Mouse (Mus musculus): Measurements from ENCODE around the gene Tmem240. TPM values are rescaled to one million over a fixed set of nuclear protein-coding genes. Genes with fewer than 3 reads are reported as not detected.

Tmem240 gene
- polyA plus RNA-seq, 1 experiment from 2014 or later = 0.15 TPM

- peak overlapping the region; percentile 49 for H3K4me3 ChIP-seq (ENCODE audit: low read length)
- no peaks in the 10 kb centered on the region for H3K9me3 ChIP-seq (ENCODE audit: control insufficient read depth, low read length)
- no peak for ATAC-seq (ENCODE audit: low read depth)
- peak overlapping the region; percentile 87 for H3K4me2 ChIP-seq (ENCODE audit: low read depth, low read length)
- 39% methylated on average over 5 of the region's 5 CpGs for WGBS
- 0 out of 2 replicates have a peak overlapping the region, but pooled peaks have one; percentile 14 for H3K9ac ChIP-seq (ENCODE audit: low read length)
- no peak overlapping the region for H3K27ac ChIP-seq (ENCODE audit: low read length)
- H3K27me3 ChIP-seq (ENCODE audit: control insufficient read depth, insufficient read depth, low read depth, low read length) = peaks cover 17% of the 10 kb centered on the region
- peaks cover 45% of the 10 kb centered on the region for H3K4me1 ChIP-seq (replicated peaks; ENCODE audit: control insufficient read depth, insufficient read depth, low read length)
- no peaks in the 10 kb centered on the region for H3K36me3 ChIP-seq (ENCODE audit: control insufficient read depth, insufficient read depth, low read length)
These were observed 38.9 kb downstream of the Tmem240 start for GRCm38 (mm10) chr4:155773335-155774078.

GRCm38 (mm10) chr4:155774280-155774754, 39.7 kb downstream of the Tmem240 start, which contains the start of gene Vwa1:
TSS of gene Vwa1 (minus strand) at chr4:155774698.
- ATAC-seq (ENCODE audit: low read depth) = peak; percentile 71
- Histone ChIP-seq H3K4me1 (replicated peaks; ENCODE audit: control insufficient read depth, insufficient read depth, low read length) (peaks cover 45% of the 10 kb centered on the region), H3K9me3 (ENCODE audit: control insufficient read depth, low read length) (no peaks in the 10 kb centered on the region)

GRCm38 (mm10) chr4:155774971-155775740, 40.6 kb downstream of the Tmem240 start:
- ATAC-seq (ENCODE audit: low read depth) = peak; percentile 34
- Histone ChIP-seq H3K4me2 (ENCODE audit: low read depth, low read length) (peak overlapping the region; percentile 87), H3K4me1 (replicated peaks; ENCODE audit: control insufficient read depth, insufficient read depth, low read length) (peaks cover 45% of the 10 kb centered on the region), H3K9me3 (ENCODE audit: control insufficient read depth, low read length) (no peaks in the 10 kb centered on the region), H3K27me3 (ENCODE audit: control insufficient read depth, insufficient read depth, low read depth, low read length) (peaks cover 17% of the 10 kb centered on the region), H3K4me3 (ENCODE audit: low read length) (peak overlapping the region; percentile 49), H3K36me3 (ENCODE audit: control insufficient read depth, insufficient read depth, low read length) (no peaks in the 10 kb centered on the region), H3K27ac (ENCODE audit: low read length) (peak overlapping the region; percentile 75), H3K9ac (ENCODE audit: low read length) (no peak overlapping the region)
- 23% methylated on average over 9 of the region's 9 CpGs for WGBS

More at GRCm38 (mm10) chr4:155774280-155774754, 39.7 kb downstream of the Tmem240 start, which contains the start of gene Vwa1:
- Histone ChIP-seq H3K27ac (ENCODE audit: low read length) (peak within 1 kb of the TSS; percentile 75), H3K4me3 (ENCODE audit: low read length) (peak within 1 kb of the TSS; percentile 49), H3K4me2 (ENCODE audit: low read depth, low read length) (peak within 1 kb of the TSS; percentile 87), H3K36me3 (ENCODE audit: control insufficient read depth, insufficient read depth, low read length) (no peaks in the 10 kb centered on the region), H3K9ac (ENCODE audit: low read length) (peak within 1 kb of the TSS; percentile 57), H3K27me3 (ENCODE audit: control insufficient read depth, insufficient read depth, low read depth, low read length) (peaks cover 17% of the 10 kb centered on the region)
- WGBS = under 1% methylated on average over 35 of the region's 35 CpGs

- H3K27me3 ChIP-seq (ENCODE audit: control insufficient read depth, insufficient read depth, low read depth, low read length) = peaks cover 17% of the 10 kb centered on the region
- H3K4me2 ChIP-seq (ENCODE audit: low read depth, low read length) = no peak overlapping the region
- H3K9ac ChIP-seq (ENCODE audit: low read length) = no peak overlapping the region
- no peaks in the 10 kb centered on the region for H3K36me3 ChIP-seq (ENCODE audit: control insufficient read depth, insufficient read depth, low read length)
- no peaks in the 10 kb centered on the region for H3K9me3 ChIP-seq (ENCODE audit: control insufficient read depth, low read length)
- peaks cover 41% of the 10 kb centered on the region for H3K4me1 ChIP-seq (replicated peaks; ENCODE audit: control insufficient read depth, insufficient read depth, low read length)
- 54% methylated on average over 3 of the region's 3 CpGs for WGBS
- H3K4me3 ChIP-seq (ENCODE audit: low read length) = no peak overlapping the region
- no peak for ATAC-seq (ENCODE audit: low read depth)
- H3K27ac ChIP-seq (ENCODE audit: low read length) = peak overlapping the region; percentile 75
These were observed 41.3 kb downstream of the Tmem240 start for GRCm38 (mm10) chr4:155775855-155776254.

- Histone ChIP-seq H3K36me3 (ENCODE audit: control insufficient read depth, insufficient read depth, low read length) (no peaks in the 10 kb centered on the region), H3K27me3 (ENCODE audit: control insufficient read depth, insufficient read depth, low read depth, low read length) (peaks cover 14% of the 10 kb centered on the region), H3K27ac (ENCODE audit: low read length) (no peak overlapping the region), H3K9me3 (ENCODE audit: control insufficient read depth, low read length) (no peaks in the 10 kb centered on the region), H3K9ac (ENCODE audit: low read length) (peak overlapping the region; percentile 28; the same call in 1 of the 2 replicates), H3K4me1 (replicated peaks; ENCODE audit: control insufficient read depth, insufficient read depth, low read length) (peaks cover 44% of the 10 kb centered on the region), H3K4me2 (ENCODE audit: low read depth, low read length) (no peak overlapping the region), H3K4me3 (ENCODE audit: low read length) (no peak overlapping the region)
- no peak for ATAC-seq (ENCODE audit: low read depth)
- 53% methylated on average over 2 of the region's 2 CpGs for WGBS
These were observed 42.2 kb downstream of the Tmem240 start for GRCm38 (mm10) chr4:155776704-155777335.

DNA sequence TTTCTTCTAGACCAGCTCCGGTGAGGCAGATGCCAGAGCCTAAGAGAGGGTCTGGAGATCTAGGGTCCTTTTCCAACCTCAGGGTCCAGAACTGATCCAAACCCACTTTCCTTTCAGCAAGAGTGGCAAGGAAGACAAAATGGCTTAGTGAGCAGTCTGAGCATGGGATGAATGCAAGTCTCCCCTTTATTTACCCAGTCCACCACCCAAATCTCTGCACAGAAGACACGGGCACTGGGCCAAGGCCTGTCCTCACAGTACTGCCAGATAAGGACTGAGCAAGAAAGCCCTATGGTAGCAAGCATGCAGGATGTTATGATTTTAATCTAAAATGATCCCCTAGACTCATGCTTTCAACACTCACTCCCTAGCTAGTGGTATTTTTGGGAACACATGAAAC, 43.2 kb downstream of the Tmem240 start:
- peaks cover 12% of the 10 kb centered on the region for H3K27me3 ChIP-seq (ENCODE audit: control insufficient read depth, insufficient read depth, low read depth, low read length)
- no peaks in the 10 kb centered on the region for H3K36me3 ChIP-seq (ENCODE audit: control insufficient read depth, insufficient read depth, low read length)
- H3K4me1 ChIP-seq (replicated peaks; ENCODE audit: control insufficient read depth, insufficient read depth, low read length) = peaks cover 44% of the 10 kb centered on the region
- 0 out of 2 replicates have a peak overlapping the region, but pooled peaks have one; percentile 4 for H3K9ac ChIP-seq (ENCODE audit: low read length)
- 60% methylated on average over 2 of the region's 2 CpGs for WGBS
- H3K4me2 ChIP-seq (ENCODE audit: low read depth, low read length) = no peak overlapping the region
- no peak overlapping the region for H3K4me3 ChIP-seq (ENCODE audit: low read length)
- H3K27ac ChIP-seq (ENCODE audit: low read length) = peak overlapping the region; percentile 61
- no peak for ATAC-seq (ENCODE audit: low read depth)
- H3K9me3 ChIP-seq (ENCODE audit: control insufficient read depth, low read length) = no peaks in the 10 kb centered on the region

- 75% methylated on average over 4 of the region's 4 CpGs for WGBS
- Histone ChIP-seq H3K9me3 (ENCODE audit: control insufficient read depth, low read length) (no peaks in the 10 kb centered on the region), H3K36me3 (ENCODE audit: control insufficient read depth, insufficient read depth, low read length) (no peaks in the 10 kb centered on the region), H3K4me1 (replicated peaks; ENCODE audit: control insufficient read depth, insufficient read depth, low read length) (peaks cover 41% of the 10 kb centered on the region), H3K27me3 (ENCODE audit: control insufficient read depth, insufficient read depth, low read depth, low read length) (no peaks in the 10 kb centered on the region), H3K9ac (ENCODE audit: low read length) (no peak overlapping the region), H3K27ac (ENCODE audit: low read length) (no peak overlapping the region), H3K4me3 (ENCODE audit: low read length) (no peak overlapping the region), H3K4me2 (ENCODE audit: low read depth, low read length) (no peak overlapping the region)
- no peak for ATAC-seq (ENCODE audit: low read depth)
These were observed 44.9 kb downstream of the Tmem240 start for GRCm38 (mm10) chr4:155779498-155779897.

- Histone ChIP-seq H3K9me3 (ENCODE audit: control insufficient read depth, low read length) (no peaks in the 10 kb centered on the region), H3K27me3 (ENCODE audit: control insufficient read depth, insufficient read depth, low read depth, low read length) (no peaks in the 10 kb centered on the region), H3K4me1 (replicated peaks; ENCODE audit: control insufficient read depth, insufficient read depth, low read length) (peaks cover 30% of the 10 kb centered on the region), H3K4me3 (ENCODE audit: low read length) (no peak overlapping the region), H3K27ac (ENCODE audit: low read length) (peak overlapping the region; percentile 19), H3K9ac (ENCODE audit: low read length) (no peak overlapping the region), H3K36me3 (ENCODE audit: control insufficient read depth, insufficient read depth, low read length) (no peaks in the 10 kb centered on the region), H3K4me2 (ENCODE audit: low read depth, low read length) (no peak overlapping the region)
- 0 out of 2 replicates have a peak, but pooled peaks have one; percentile 15 for ATAC-seq (ENCODE audit: low read depth)
- WGBS = 6% methylated on average over 6 of the region's 6 CpGs
These were observed 46.3 kb downstream of the Tmem240 start for GRCm38 (mm10) chr4:155780895-155781294.

Measured in lung, embryonic 16.5 days (tissue).